Mouse (Mus musculus) kidney, adult 8-10 months (tissue): ENCODE data around the gene Arvcf.

Experiments
- DNase-seq, 2 experiments: peaks; one replicate each; pipeline ENCODE4 v3.0.0; 2022

Gene Arvcf

GRCm38 (mm10) chr16:18357977-18358376 is 10.0 kb downstream of the Arvcf start:
- no peak for DNase-seq

GRCm38 (mm10) chr16:18360151-18360805 is 12.3 kb downstream of the Arvcf start:
- DNase-seq: no peak

DNA sequence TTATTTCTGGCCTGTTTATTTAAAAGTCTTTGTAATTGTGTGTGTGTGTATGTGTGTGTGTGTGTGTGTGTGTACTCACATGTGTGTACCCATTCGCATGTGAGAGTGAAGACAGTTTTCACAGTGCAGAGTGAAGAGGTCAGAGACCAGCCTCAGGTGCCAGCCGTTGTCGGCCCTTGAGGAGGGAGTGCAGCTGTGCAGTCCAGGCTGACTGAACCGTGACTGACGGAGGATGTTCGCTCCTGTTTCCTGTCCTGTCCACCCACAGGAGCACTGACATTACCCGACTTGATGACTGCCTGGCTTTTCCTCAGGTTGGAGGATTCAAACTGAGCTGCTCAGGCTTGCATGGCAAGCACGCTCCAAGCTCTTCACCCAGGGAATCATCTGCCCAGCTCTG is 15.0 kb downstream of the Arvcf start:
- DNase-seq: peak in 1 of 2 experiments; percentile 55

GRCm38 (mm10) chr16:18366849-18367248 is 18.9 kb downstream of the Arvcf start:
- no peak for DNase-seq

DNA sequence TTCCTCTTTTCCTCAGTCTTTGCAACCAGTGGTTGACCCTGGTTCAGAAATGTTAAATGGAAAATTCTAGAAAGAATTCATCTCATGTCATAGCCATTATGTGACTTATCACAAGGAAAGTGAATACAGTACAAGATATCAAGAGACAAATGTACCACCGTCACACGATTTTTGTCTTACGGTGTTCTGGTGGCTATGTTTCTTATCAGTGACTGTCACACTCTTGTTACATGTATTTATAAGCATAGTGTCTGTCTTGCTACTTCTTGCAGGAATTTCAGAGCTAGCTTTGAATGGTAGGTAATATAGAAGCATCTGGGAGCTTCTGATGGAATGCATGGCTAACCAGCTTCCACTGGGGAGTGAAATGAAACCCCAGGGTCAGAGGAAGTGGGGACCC is 22.2 kb downstream of the Arvcf start:
- no peak for DNase-seq

- no peak for DNase-seq
Measured at GRCm38 (mm10) chr16:18373632-18374031, 25.6 kb downstream of the Arvcf start.

- peak in 1 of 2 experiments; percentile 51 for DNase-seq
Measured at GRCm38 (mm10) chr16:18376297-18376954, 28.4 kb downstream of the Arvcf start.

DNA sequence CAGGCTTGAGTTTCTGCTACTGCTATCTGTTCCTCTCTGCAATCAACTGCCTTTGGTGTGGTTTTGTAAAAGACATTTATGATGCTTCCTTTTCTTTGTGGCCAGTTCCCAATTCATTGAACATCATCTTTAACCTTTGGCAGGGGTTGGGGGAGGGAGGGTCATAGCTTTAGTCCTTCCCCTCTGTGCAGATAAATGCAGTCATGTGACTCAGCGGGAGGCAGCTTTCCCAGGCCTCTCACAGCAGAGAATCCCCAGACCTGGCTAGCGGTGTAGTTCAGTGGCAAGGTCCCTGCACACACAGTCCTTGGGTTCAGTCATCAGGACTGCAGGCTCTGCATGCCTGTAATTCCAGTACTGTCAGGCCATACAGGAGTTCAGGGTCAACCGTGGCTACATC is 29.2 kb downstream of the Arvcf start:
- DNase-seq: peak; percentile 80 to 81

DNA sequence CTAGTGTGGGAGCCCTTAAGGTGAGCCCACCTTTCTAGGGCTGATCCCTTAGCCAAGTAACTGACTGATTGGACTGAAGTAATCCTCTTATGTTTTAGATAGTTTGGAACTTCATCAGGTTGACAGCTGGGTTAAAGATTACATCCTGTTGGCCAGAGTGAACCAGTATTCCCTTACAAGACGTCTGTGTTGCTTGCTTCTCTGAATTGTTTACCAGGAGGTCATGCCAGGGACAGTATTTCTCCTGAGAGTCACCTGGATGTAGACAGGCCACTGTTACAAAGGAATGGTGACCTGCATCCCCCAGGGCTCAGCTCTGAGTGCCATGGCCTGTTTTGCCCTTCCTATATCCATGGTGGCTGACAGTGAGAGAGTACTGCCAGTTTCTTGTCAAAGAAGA is 30.5 kb downstream of the Arvcf start:
- DNase-seq: peak in 1 of 2 experiments; percentile 63

DNA sequence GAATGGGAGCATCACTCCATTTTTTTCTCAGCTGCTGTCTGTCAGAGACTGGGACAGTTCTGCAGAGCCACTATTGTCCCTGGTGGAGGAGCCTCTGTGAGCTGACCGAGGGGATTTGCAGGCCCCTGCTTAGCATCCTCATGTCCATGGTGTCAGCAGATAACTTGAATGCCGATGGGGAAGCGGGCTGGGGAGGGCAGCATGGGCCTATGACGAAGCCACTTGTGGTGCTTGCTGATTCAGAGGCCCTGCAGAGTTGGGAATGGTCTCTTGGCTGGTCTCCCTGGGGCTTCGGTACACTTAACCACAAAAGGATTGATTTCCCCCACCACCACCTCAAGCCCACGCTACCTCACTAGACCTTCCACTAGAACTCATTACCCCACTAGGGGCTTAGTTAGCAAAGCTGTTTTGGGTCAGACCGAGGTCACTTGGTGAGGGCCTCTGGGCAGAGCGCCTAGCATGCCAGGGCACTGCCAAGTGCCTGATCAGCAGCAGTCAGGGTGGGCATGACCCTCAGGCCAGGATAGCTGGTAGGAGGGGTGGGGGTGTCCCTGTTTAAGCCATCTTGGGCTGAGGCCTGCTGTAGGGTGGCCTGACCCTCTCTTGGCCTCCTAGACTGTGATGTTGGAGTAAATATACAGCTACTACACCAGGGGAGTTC is 31.5 kb downstream of the Arvcf start:
- peak; percentile 72 to 73 for DNase-seq

GRCm38 (mm10) chr16:18380495-18381063 is 32.6 kb downstream of the Arvcf start:
- DNase-seq: no peak

- no peak for DNase-seq
Measured at GRCm38 (mm10) chr16:18381621-18382258, 33.8 kb downstream of the Arvcf start.

GRCm38 (mm10) chr16:18383045-18383726 is 35.2 kb downstream of the Arvcf start:
- DNase-seq: peak in 1 of 2 experiments; percentile 50

DNA sequence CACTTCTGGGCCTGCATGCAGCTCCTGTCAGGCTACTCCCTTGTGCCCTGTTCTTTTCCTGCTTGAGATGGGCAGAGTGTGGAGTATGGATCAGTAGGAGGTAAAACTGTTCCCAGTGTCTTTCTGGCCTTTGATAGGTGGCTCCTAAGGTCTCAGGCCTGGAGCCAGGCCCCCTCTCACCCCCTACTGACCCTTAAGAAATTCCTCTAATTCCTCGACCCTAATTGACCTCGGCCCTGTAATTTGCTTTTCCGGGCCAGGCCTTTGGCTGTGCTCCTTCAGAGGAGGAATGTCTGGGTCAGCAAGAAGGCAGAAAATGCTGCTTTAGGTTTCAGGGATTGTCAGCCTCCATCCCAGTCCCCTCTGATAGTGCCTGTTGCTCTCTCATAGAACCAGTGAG is 35.8 kb downstream of the Arvcf start:
- peak; percentile 68 to 81 for DNase-seq

GRCm38 (mm10) chr16:18384211-18384610 is 36.2 kb downstream of the Arvcf start:
- no peak for DNase-seq

GRCm38 (mm10) chr16:18384659-18385058 is 36.7 kb downstream of the Arvcf start:
- no peak for DNase-seq

DNA sequence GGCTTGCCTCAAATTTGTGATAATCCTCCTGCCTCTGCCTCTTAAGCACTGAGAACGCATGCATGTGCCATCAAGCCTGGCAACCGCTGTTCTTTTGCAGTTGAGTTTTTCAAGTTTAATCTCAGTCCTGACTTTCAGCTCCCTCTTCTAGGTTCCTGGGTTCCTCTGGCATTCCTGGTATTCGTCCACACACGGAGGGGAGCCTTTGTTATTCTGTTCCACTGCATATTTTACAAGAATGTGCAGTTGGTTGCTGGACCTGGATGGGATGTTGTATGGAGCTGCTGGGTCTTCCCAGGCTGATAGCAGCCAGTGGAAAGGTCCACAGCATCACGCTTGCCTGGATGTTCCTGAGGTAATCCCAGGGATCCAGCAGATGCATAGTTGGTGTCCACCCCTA is 37.4 kb downstream of the Arvcf start:
- no peak for DNase-seq

DNA sequence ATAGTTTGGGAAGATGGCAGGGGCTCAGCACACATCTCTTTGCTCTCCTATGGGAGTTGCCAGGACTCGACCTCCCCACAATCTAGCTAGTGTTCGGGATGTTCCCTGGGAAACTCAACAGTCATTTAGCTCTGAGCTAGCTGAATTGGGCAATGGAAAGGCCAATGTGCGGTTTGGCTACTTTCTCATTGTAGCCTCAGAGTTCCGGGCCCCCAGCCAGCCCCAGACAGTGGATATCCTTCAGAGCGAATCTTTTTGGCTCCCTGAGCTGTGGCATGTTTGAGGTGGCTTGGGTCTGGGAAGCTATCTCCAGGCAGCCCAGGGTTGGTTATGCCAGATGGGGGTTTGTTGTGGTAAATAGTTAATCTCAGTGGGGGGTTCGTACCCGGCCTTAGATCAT is 38.5 kb downstream of the Arvcf start:
- no peak for DNase-seq

DNA sequence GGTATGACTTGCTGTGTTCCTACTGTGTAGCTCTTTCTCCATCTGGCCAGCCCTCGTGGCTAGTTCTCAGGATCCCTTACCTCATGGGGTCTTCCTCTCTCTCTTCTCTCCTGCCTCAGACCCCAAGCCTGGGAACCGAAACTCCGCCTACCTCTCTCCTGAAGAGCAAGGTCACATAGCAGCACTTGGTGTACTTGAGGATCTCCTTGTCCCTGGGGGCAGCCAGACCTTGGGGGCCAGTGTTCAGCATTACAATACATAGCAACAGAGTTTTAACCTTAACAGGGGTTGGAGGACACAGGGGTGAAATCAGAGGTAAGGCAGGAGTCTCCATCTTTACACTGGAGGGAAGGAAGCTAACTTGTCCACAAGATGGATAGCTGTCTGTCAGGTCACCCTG is 39.0 kb downstream of the Arvcf start:
- no peak for DNase-seq

DNA sequence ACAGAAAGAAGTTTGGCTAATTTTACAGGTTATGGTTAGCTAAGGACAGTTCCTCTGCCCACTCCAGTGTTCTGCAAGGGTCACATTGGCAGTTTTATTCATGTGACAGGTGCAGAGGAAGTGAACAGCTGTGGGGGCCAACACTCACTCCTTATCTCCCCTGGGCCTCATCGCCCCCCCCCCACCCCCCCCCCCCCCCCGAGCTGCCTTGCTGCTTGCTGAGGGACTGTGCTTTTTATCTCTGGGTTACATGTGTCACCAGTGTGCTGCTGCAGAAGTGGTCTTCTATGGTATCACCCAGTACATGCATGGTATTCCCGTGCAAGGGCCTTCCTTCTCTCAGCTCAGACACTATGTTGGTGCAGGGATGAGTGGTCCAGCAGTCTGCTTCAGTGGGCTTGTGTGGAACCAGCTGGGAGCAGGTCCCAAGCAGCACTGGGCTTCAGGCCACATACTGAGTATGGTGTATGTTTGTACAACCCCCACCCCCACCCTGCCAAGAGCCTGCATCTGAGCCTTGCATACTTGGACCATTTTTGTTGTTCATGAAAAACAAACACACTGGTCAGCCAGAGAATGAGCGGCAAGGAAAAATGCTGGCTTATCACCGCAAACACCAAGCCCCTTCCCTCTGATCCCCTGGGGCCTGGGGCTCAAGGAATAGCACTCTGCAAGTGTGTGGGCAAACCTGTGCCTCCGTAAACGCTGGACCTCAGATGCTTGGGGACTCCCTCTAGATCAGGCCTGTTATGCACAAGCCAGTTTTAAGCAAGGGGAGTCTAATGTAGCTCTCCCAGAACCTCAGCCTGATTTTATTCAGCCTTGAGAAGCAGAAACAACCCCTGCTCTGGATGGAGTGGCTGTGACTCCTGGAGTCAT is 40.0 kb downstream of the Arvcf start:
- no peak for DNase-seq

DNA sequence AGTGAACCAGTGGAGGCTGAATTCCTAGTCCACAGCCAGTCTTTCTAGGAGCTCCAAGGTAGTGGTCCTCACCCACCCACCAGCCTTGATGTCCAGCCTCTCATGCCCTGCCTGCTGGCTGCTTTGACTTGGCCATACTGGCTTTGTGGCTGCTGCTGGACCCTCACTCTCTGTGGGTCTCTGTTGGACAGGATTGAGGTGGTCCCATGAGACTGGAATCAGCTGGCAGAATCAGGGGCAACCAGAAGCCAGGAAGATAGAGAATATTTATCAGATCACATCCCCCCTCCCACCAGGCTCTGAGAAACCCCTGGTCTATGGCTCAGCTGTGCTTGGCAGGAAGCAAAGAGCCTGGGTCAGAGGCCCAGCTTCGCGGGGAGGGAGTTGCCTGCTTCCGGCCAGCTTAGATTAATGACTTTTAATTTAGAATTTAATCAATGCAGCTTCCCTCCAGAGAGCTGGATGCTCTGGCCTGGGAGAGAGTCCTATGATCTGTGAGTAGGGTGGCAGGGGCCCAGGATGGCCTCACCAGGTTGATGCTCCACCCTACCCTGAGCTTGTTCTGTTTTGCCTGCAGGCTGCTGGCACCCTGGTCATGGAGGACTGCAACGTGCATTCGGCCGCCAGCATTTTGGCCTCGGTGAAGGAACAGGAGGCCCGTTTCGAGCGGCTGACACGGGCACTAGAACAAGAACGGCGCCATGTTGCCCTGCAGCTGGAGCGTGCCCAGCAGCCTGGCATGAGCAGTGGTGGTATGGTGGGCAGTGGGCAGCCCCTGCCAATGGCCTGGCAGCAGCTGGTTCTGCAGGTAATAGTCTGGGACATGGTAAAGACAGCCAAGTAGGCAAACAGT is 40.8 kb downstream of the Arvcf start:
- DNase-seq: no peak
